Mouse (Mus musculus) forebrain, embryonic 12.5 days (tissue): Measurements from ENCODE around the gene Olfr287. TPM values are rescaled to one million over a fixed set of nuclear protein-coding genes. Genes with fewer than 3 reads are reported as not detected.

Experiments used
- ATAC-seq: fragments of 200-750 bp; cut with Nextera tagmentation; 2 replicates; pipeline ENCODE4 v1.8.0; 2017; ENCODE audit warnings: moderate TSS enrichment; ENCODE audit not compliant: low FRiP score
- H3K27ac ChIP-seq: fragments of 300-500 bp; sonication (generic); 2 replicates; pipeline ENCODE4 v1.5.1; 2016; ENCODE audit warnings: mild to moderate bottlenecking
- H3K27me3 ChIP-seq: fragments of 300-500 bp; sonication (generic); 2 replicates; pipeline ENCODE4 v1.6.1; 2016; ENCODE audit warnings: mild to moderate bottlenecking
- H3K36me3 ChIP-seq: fragments of 300-500 bp; sonication (generic); replicated peaks from 2 replicates; pipeline ENCODE4 v1.6.1; 2016; ENCODE audit warnings: mild to moderate bottlenecking
- H3K4me1 ChIP-seq: fragments of 300-500 bp; sonication (generic); 2 replicates; pipeline ENCODE4 v1.6.1; 2016
- H3K4me2 ChIP-seq: fragments of 300-500 bp; sonication (generic); 2 replicates; pipeline ENCODE4 v1.6.1; 2016; ENCODE audit warnings: mild to moderate bottlenecking, moderate library complexity
- H3K4me3 ChIP-seq: fragments of 300-500 bp; sonication (generic); replicated peaks from 2 replicates; pipeline ENCODE4 v1.5.1; 2016; ENCODE audit warnings: mild to moderate bottlenecking
- H3K9ac ChIP-seq: fragments of 300-500 bp; sonication (generic); 2 replicates; pipeline ENCODE4 v1.6.1; 2016; ENCODE audit warnings: mild to moderate bottlenecking
- H3K9me3 ChIP-seq: fragments of 300-500 bp; sonication (generic); 2 replicates; pipeline ENCODE4 v1.6.1; 2016
- WGBS: fragments of 180-500 bp; shearing (Covaris S2); methylation state at CpG from one replicate; pipeline ENCODE4 v1.1.7; 2016; 5-methylcytosine and 5-hydroxymethylcytosine counted together
- polyA plus RNA-seq: library from polyadenylated mRNA; unstranded; fragments of >200 nt; fragmentation: Nextera tagmentation; extraction: Ambion mirVana; gene quantifications from 2 replicates; pipeline ENCODE4 v1.2.1, GENCODE M21; 2016

The Olfr287 gene
- polyA plus RNA-seq, 1 experiment from 2014 or later = not detected

GRCm38 (mm10) chr15:98166963-98167644, 53.8 kb downstream of the Olfr287 start, which contains the start of gene Ccdc184:
Gene Ccdc184, plus strand, starts transcription at chr15:98167158.
- peak; percentile 83 for ATAC-seq
- H3K27me3 ChIP-seq = peaks cover 49% of the 10 kb centered on the region
- no peaks in the 10 kb centered on the region for H3K36me3 ChIP-seq
- peak within 1 kb of the TSS; percentile 87 for H3K4me2 ChIP-seq
- peaks cover 41% of the 10 kb centered on the region for H3K4me1 ChIP-seq
- no peaks in the 10 kb centered on the region for H3K9me3 ChIP-seq
- peak within 1 kb of the TSS; percentile 61 for H3K4me3 ChIP-seq
- H3K27ac ChIP-seq = peak within 1 kb of the TSS; percentile 94
- under 1% methylated on average over 18 of the region's 18 CpGs for WGBS
- H3K9ac ChIP-seq = peak within 1 kb of the TSS; percentile 59

GRCm38 (mm10) chr15:98165525-98165924, 55.3 kb downstream of the Olfr287 start, which contains the start of gene Asb8:
Gene Asb8, minus strand, starts transcription at chr15:98165625.
- H3K4me3 ChIP-seq = no peak within 1 kb of the TSS
- peaks cover 36% of the 10 kb centered on the region for H3K4me1 ChIP-seq
- no peak within 1 kb of the TSS for H3K27ac ChIP-seq

GRCm38 (mm10) chr15:98162561-98162960, 58.3 kb downstream of the Olfr287 start:
- H3K4me2 ChIP-seq = no peak overlapping the region
- H3K4me1 ChIP-seq = peaks cover 10% of the 10 kb centered on the region
- no peaks in the 10 kb centered on the region for H3K9me3 ChIP-seq
- WGBS = 81% methylated on average over 4 of the region's 4 CpGs
- ATAC-seq = no peak
- no peak overlapping the region for H3K27ac ChIP-seq
- H3K9ac ChIP-seq = no peak overlapping the region
- no peaks in the 10 kb centered on the region for H3K36me3 ChIP-seq
- H3K4me3 ChIP-seq = no peak overlapping the region
- peaks cover 6% of the 10 kb centered on the region for H3K27me3 ChIP-seq

More at GRCm38 (mm10) chr15:98165525-98165924, 55.3 kb downstream of the Olfr287 start, which contains the start of gene Asb8:
- WGBS = 83% methylated on average over 5 of the region's 5 CpGs
- no peak for ATAC-seq
- H3K9ac ChIP-seq = no peak within 1 kb of the TSS
- no peaks in the 10 kb centered on the region for H3K9me3 ChIP-seq
- peak within 1 kb of the TSS; percentile 87 for H3K4me2 ChIP-seq
- no peaks in the 10 kb centered on the region for H3K36me3 ChIP-seq
- peaks cover 35% of the 10 kb centered on the region for H3K27me3 ChIP-seq

GRCm38 (mm10) chr15:98161026-98161805, 59.6 kb downstream of the Olfr287 start:
- no peak overlapping the region for H3K4me2 ChIP-seq
- WGBS = 58% methylated on average over 19 of the region's 19 CpGs
- no peak for ATAC-seq
- peaks cover 6% of the 10 kb centered on the region for H3K27me3 ChIP-seq
- no peak overlapping the region for H3K27ac ChIP-seq
- no peaks in the 10 kb centered on the region for H3K36me3 ChIP-seq
- H3K9me3 ChIP-seq = no peaks in the 10 kb centered on the region
- no peak overlapping the region for H3K9ac ChIP-seq
- H3K4me1 ChIP-seq = peaks cover 2% of the 10 kb centered on the region; the same call in 1 of the 2 replicates
- H3K4me3 ChIP-seq = no peak overlapping the region

- H3K27me3 ChIP-seq = no peaks in the 10 kb centered on the region
- no peak overlapping the region for H3K9ac ChIP-seq
- 94% methylated on average over 1 of the region's 1 CpGs for WGBS
- H3K36me3 ChIP-seq = no peaks in the 10 kb centered on the region
- peaks cover 5% of the 10 kb centered on the region; the same call in 1 of the 2 replicates for H3K4me1 ChIP-seq
- H3K4me3 ChIP-seq = no peak overlapping the region
- H3K27ac ChIP-seq = no peak overlapping the region
- H3K9me3 ChIP-seq = no peaks in the 10 kb centered on the region
- no peak for ATAC-seq
- H3K4me2 ChIP-seq = no peak overlapping the region
These were observed 63.6 kb downstream of the Olfr287 start for GRCm38 (mm10) chr15:98157253-98157652.

Other genes starting within 250 kb of the Olfr287 start
- gene Col2a1, start 216.4 kb downstream of the Olfr287 start, polyA plus RNA-seq = 112 and 122 TPM in 2 replicates
- gene Pfkm, start 128.5 kb downstream of the Olfr287 start, polyA plus RNA-seq = 52.5 and 56.6 TPM in 2 replicates
- 39.6 and 44.3 TPM in 2 replicates for gene Senp1, start 127.3 kb downstream of the Olfr287 start, polyA plus RNA-seq
- 38.4 and 44.8 TPM in 2 replicates for gene Asb8, start 55.4 kb downstream of the Olfr287 start, polyA plus RNA-seq
- gene Ccdc184, start 53.9 kb downstream of the Olfr287 start, polyA plus RNA-seq = 15.9 and 19.6 TPM in 2 replicates
- not detected in 2 replicates for gene Olfr288, start 25.5 kb downstream of the Olfr287 start, polyA plus RNA-seq
- gene Gm44579, start 79 bp downstream of the Olfr287 start, polyA plus RNA-seq = not detected in 2 replicates
- gene Olfr286, start 13.4 kb upstream of the Olfr287 start, polyA plus RNA-seq = not detected in 2 replicates
- gene H1fnt, start 36.2 kb upstream of the Olfr287 start, polyA plus RNA-seq = not detected in 2 replicates
- gene Zfp641, start 75.1 kb upstream of the Olfr287 start, polyA plus RNA-seq = 2.4 and 2.8 TPM in 2 replicates
- gene Olfr285, start 96.3 kb upstream of the Olfr287 start, polyA plus RNA-seq = not detected in 2 replicates
- gene Olfr284, start 119.9 kb upstream of the Olfr287 start, polyA plus RNA-seq = not detected in 2 replicates
- 0.08 TPM in 1 of 2 replicates, not detected in the other for gene Olfr283, start 159.9 kb upstream of the Olfr287 start, polyA plus RNA-seq
- gene Olfr282, start 210.2 kb upstream of the Olfr287 start, polyA plus RNA-seq = not detected in 2 replicates
- 0.05 TPM in 1 of 2 replicates, not detected in the other for gene Olfr281, start 231.5 kb upstream of the Olfr287 start, polyA plus RNA-seq
- not detected in 2 replicates for gene OR5BS1P, start 248.8 kb upstream of the Olfr287 start, polyA plus RNA-seq